Mouse (Mus musculus) liver, postnatal 0 days (tissue): ENCODE measurements around the gene Sae1.

Experiments used
- CTCF ChIP-seq: sonication (generic); IDR thresholded peaks from 2 replicates; pipeline ENCODE4 v1.5.1; 2016; ENCODE audit warnings: antibody characterized with exemption, low read depth
- EP300 ChIP-seq: IDR thresholded peaks from 2 replicates; pipeline ENCODE4 v1.6.1; 2016; ENCODE audit warnings: antibody characterized with exemption, low read depth, mild to moderate bottlenecking

- no peak for TF ChIP-seq CTCF
- TF ChIP-seq EP300 = no peak
Measured at GRCm38 (mm10) chr7:16308555-16309317, 78.9 kb downstream of the Sae1 start.
